Mouse (Mus musculus) liver, adult 2 months (tissue): ENCODE measurements around the gene Phactr3.

Experiments
- CTCF ChIP-seq: fragments of 200-500 bp; IDR thresholded peaks from 2 replicates; pipeline ENCODE4 v1.5.1; 2011; ENCODE audit warnings: low read depth, low read length, control low read depth
- POLR2A ChIP-seq: fragments of 200-500 bp; IDR thresholded peaks from 2 replicates; pipeline ENCODE4 v1.6.1; 2011; ENCODE audit warnings: low read length, control low read depth; ENCODE audit not compliant: insufficient read depth; ENCODE audit errors: extremely low read depth

DNA sequence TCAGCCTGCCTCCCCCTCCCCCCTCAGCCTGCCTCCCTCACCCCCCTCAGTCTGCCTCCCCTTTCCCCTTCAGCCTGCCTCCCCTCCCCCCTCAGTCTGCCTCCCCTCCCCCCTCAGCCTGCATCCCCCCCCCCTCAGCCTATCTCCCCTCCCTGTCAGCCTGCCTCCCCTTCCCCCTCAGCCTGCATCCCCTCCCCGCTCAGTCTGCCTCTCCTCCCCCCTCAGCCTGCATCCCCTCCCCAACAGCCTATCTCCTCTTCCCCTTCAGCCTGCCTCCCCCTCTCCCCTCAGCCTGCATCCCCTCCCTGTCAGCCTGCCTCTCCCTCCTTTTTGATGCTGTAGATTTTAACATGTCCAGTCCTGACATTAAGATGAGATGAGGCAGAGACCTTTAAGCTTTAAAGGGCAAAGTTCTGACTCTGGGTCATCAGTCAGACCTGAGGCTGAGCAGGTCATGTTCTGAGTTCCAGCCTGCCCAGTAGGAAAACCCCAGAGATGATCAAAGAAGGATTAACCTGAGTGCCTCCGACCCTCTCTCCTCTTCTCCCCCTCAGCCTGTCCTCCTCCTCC lies 139.3 kb downstream of the Phactr3 start:
- TF ChIP-seq POLR2A (no peak), CTCF (no peak)
